Mouse (Mus musculus): Measurements from ENCODE around the gene Snrnp25. TPM values are rescaled to one million over a fixed set of nuclear protein-coding genes. Genes with fewer than 3 reads are reported as not detected.

The Snrnp25 gene
- polyA plus RNA-seq, 1 experiment from 2014 or later: 47.1 TPM

GRCm38 (mm10) chr11:32243205-32243955, 38.2 kb downstream of the Snrnp25 start:
- no peaks in the 10 kb centered on the region for H3K9me3 ChIP-seq (ENCODE audit: control insufficient read depth, low read length)
- H3K4me1 ChIP-seq (ENCODE audit: control insufficient read depth, insufficient read depth, low read length): no peaks in the 10 kb centered on the region
- WGBS: 74% methylated on average over 7 of the region's 7 CpGs
- no peak overlapping the region for H3K9ac ChIP-seq (replicated peaks; ENCODE audit: low read depth, low read length)
- peaks cover 8% of the 10 kb centered on the region for H3K36me3 ChIP-seq (ENCODE audit: control insufficient read depth, insufficient read depth, low read length)
- H3K4me2 ChIP-seq (ENCODE audit: low read depth, low read length): no peak overlapping the region
- ATAC-seq (ENCODE audit: low read depth): no peak
- H3K27me3 ChIP-seq (ENCODE audit: control insufficient read depth, insufficient read depth, low read length): no peaks in the 10 kb centered on the region
- H3K27ac ChIP-seq (ENCODE audit: low read depth, low read length): no peak overlapping the region
- H3K4me3 ChIP-seq (ENCODE audit: low read depth, low read length): no peak overlapping the region

- WGBS: 77% methylated on average over 3 of the region's 3 CpGs
- peaks cover 8% of the 10 kb centered on the region for H3K36me3 ChIP-seq (ENCODE audit: control insufficient read depth, insufficient read depth, low read length)
These were observed 38.8 kb downstream of the Snrnp25 start for GRCm38 (mm10) chr11:32244064-32244463.

GRCm38 (mm10) chr11:32244617-32245016, 39.4 kb downstream of the Snrnp25 start:
- no peaks in the 10 kb centered on the region for H3K27me3 ChIP-seq (ENCODE audit: control insufficient read depth, insufficient read depth, low read length)
- no peak overlapping the region for H3K4me2 ChIP-seq (ENCODE audit: low read depth, low read length)
- peaks cover 11% of the 10 kb centered on the region for H3K36me3 ChIP-seq (ENCODE audit: control insufficient read depth, insufficient read depth, low read length)
- no peak for ATAC-seq (ENCODE audit: low read depth)
- H3K9me3 ChIP-seq (ENCODE audit: control insufficient read depth, low read length): no peaks in the 10 kb centered on the region
- no peak overlapping the region for H3K4me3 ChIP-seq (ENCODE audit: low read depth, low read length)
- no peaks in the 10 kb centered on the region for H3K4me1 ChIP-seq (ENCODE audit: control insufficient read depth, insufficient read depth, low read length)
- H3K27ac ChIP-seq (ENCODE audit: low read depth, low read length): no peak overlapping the region
- WGBS: 89% methylated on average over 1 of the region's 1 CpGs
- no peak overlapping the region for H3K9ac ChIP-seq (replicated peaks; ENCODE audit: low read depth, low read length)

More at GRCm38 (mm10) chr11:32244064-32244463, 38.8 kb downstream of the Snrnp25 start:
- Histone ChIP-seq H3K9me3 (ENCODE audit: control insufficient read depth, low read length) (no peaks in the 10 kb centered on the region), H3K4me1 (ENCODE audit: control insufficient read depth, insufficient read depth, low read length) (no peaks in the 10 kb centered on the region), H3K4me3 (ENCODE audit: low read depth, low read length) (no peak overlapping the region), H3K9ac (replicated peaks; ENCODE audit: low read depth, low read length) (no peak overlapping the region), H3K27me3 (ENCODE audit: control insufficient read depth, insufficient read depth, low read length) (no peaks in the 10 kb centered on the region), H3K27ac (ENCODE audit: low read depth, low read length) (no peak overlapping the region), H3K4me2 (ENCODE audit: low read depth, low read length) (no peak overlapping the region)
- no peak for ATAC-seq (ENCODE audit: low read depth)

- Histone ChIP-seq H3K27ac (ENCODE audit: low read depth, low read length) (no peak overlapping the region), H3K9me3 (ENCODE audit: control insufficient read depth, low read length) (no peaks in the 10 kb centered on the region), H3K9ac (replicated peaks; ENCODE audit: low read depth, low read length) (no peak overlapping the region), H3K4me3 (ENCODE audit: low read depth, low read length) (no peak overlapping the region), H3K36me3 (ENCODE audit: control insufficient read depth, insufficient read depth, low read length) (peaks cover 17% of the 10 kb centered on the region), H3K27me3 (ENCODE audit: control insufficient read depth, insufficient read depth, low read length) (no peaks in the 10 kb centered on the region), H3K4me2 (ENCODE audit: low read depth, low read length) (no peak overlapping the region), H3K4me1 (ENCODE audit: control insufficient read depth, insufficient read depth, low read length) (no peaks in the 10 kb centered on the region)
- ATAC-seq (ENCODE audit: low read depth): no peak
- 89% methylated on average over 6 of the region's 6 CpGs for whole genome bisulfite sequencing
These were observed 40.4 kb downstream of the Snrnp25 start for GRCm38 (mm10) chr11:32245614-32246013.

GRCm38 (mm10) chr11:32247068-32247467, 41.9 kb downstream of the Snrnp25 start:
- H3K9me3 ChIP-seq (ENCODE audit: control insufficient read depth, low read length): no peaks in the 10 kb centered on the region
- H3K4me2 ChIP-seq (ENCODE audit: low read depth, low read length): no peak overlapping the region
- no peak overlapping the region for H3K27ac ChIP-seq (ENCODE audit: low read depth, low read length)
- no peaks in the 10 kb centered on the region for H3K4me1 ChIP-seq (ENCODE audit: control insufficient read depth, insufficient read depth, low read length)
- no peak overlapping the region for H3K4me3 ChIP-seq (ENCODE audit: low read depth, low read length)
- ATAC-seq (ENCODE audit: low read depth): no peak
- H3K36me3 ChIP-seq (ENCODE audit: control insufficient read depth, insufficient read depth, low read length): peaks cover 22% of the 10 kb centered on the region
- H3K9ac ChIP-seq (replicated peaks; ENCODE audit: low read depth, low read length): no peak overlapping the region
- H3K27me3 ChIP-seq (ENCODE audit: control insufficient read depth, insufficient read depth, low read length): no peaks in the 10 kb centered on the region

- no peak overlapping the region for H3K27ac ChIP-seq (ENCODE audit: low read depth, low read length)
- no peaks in the 10 kb centered on the region for H3K4me1 ChIP-seq (ENCODE audit: control insufficient read depth, insufficient read depth, low read length)
- H3K4me2 ChIP-seq (ENCODE audit: low read depth, low read length): no peak overlapping the region
- 95% methylated on average over 3 of the region's 3 CpGs for WGBS
- no peaks in the 10 kb centered on the region for H3K27me3 ChIP-seq (ENCODE audit: control insufficient read depth, insufficient read depth, low read length)
- H3K36me3 ChIP-seq (ENCODE audit: control insufficient read depth, insufficient read depth, low read length): peaks cover 35% of the 10 kb centered on the region
- no peaks in the 10 kb centered on the region for H3K9me3 ChIP-seq (ENCODE audit: control insufficient read depth, low read length)
- ATAC-seq (ENCODE audit: low read depth): no peak
- no peak overlapping the region for H3K4me3 ChIP-seq (ENCODE audit: low read depth, low read length)
- H3K9ac ChIP-seq (replicated peaks; ENCODE audit: low read depth, low read length): no peak overlapping the region
These were observed 43.1 kb downstream of the Snrnp25 start for GRCm38 (mm10) chr11:32248350-32248749.

- H3K36me3 ChIP-seq (ENCODE audit: control insufficient read depth, insufficient read depth, low read length): peaks cover 39% of the 10 kb centered on the region
- no peaks in the 10 kb centered on the region for H3K9me3 ChIP-seq (ENCODE audit: control insufficient read depth, low read length)
- WGBS: 84% methylated on average over 8 of the region's 8 CpGs
- no peak overlapping the region for H3K4me3 ChIP-seq (ENCODE audit: low read depth, low read length)
- no peaks in the 10 kb centered on the region for H3K4me1 ChIP-seq (ENCODE audit: control insufficient read depth, insufficient read depth, low read length)
- ATAC-seq (ENCODE audit: low read depth): no peak
- no peak overlapping the region for H3K4me2 ChIP-seq (ENCODE audit: low read depth, low read length)
- H3K9ac ChIP-seq (replicated peaks; ENCODE audit: low read depth, low read length): no peak overlapping the region
- H3K27me3 ChIP-seq (ENCODE audit: control insufficient read depth, insufficient read depth, low read length): no peaks in the 10 kb centered on the region
- no peak overlapping the region for H3K27ac ChIP-seq (ENCODE audit: low read depth, low read length)
These were observed 45.9 kb downstream of the Snrnp25 start for GRCm38 (mm10) chr11:32250880-32251763.

GRCm38 (mm10) chr11:32253121-32253520, 47.9 kb downstream of the Snrnp25 start:
- Histone ChIP-seq H3K4me2 (ENCODE audit: low read depth, low read length) (no peak overlapping the region), H3K9me3 (ENCODE audit: control insufficient read depth, low read length) (no peaks in the 10 kb centered on the region), H3K4me3 (ENCODE audit: low read depth, low read length) (no peak overlapping the region), H3K9ac (replicated peaks; ENCODE audit: low read depth, low read length) (no peak overlapping the region), H3K27ac (ENCODE audit: low read depth, low read length) (no peak overlapping the region), H3K36me3 (ENCODE audit: control insufficient read depth, insufficient read depth, low read length) (peaks cover 31% of the 10 kb centered on the region), H3K4me1 (ENCODE audit: control insufficient read depth, insufficient read depth, low read length) (no peaks in the 10 kb centered on the region), H3K27me3 (ENCODE audit: control insufficient read depth, insufficient read depth, low read length) (no peaks in the 10 kb centered on the region)
- 88% methylated on average over 1 of the region's 1 CpGs for WGBS
- ATAC-seq (ENCODE audit: low read depth): no peak

- Histone ChIP-seq H3K9ac (replicated peaks; ENCODE audit: low read depth, low read length) (no peak overlapping the region), H3K4me2 (ENCODE audit: low read depth, low read length) (no peak overlapping the region), H3K4me1 (ENCODE audit: control insufficient read depth, insufficient read depth, low read length) (no peaks in the 10 kb centered on the region), H3K27ac (ENCODE audit: low read depth, low read length) (no peak overlapping the region), H3K4me3 (ENCODE audit: low read depth, low read length) (no peak overlapping the region), H3K27me3 (ENCODE audit: control insufficient read depth, insufficient read depth, low read length) (no peaks in the 10 kb centered on the region), H3K36me3 (ENCODE audit: control insufficient read depth, insufficient read depth, low read length) (peaks cover 22% of the 10 kb centered on the region), H3K9me3 (ENCODE audit: control insufficient read depth, low read length) (no peaks in the 10 kb centered on the region)
- ATAC-seq (ENCODE audit: low read depth): no peak
- 100% methylated on average over 1 of the region's 1 CpGs for WGBS
These were observed 50.9 kb downstream of the Snrnp25 start for GRCm38 (mm10) chr11:32256146-32256545.
